8 mouse cellular contexts compared by ENCODE assay signal in genomic region chr14:59625806-59626364, GRCm38 (mm10). TPM values are rescaled to one million over a fixed set of nuclear protein-coding genes. Genes with fewer than 3 reads are reported as not detected.
DNase-seq lines count a peak whose midpoint lies in the region; ATAC-seq and TF ChIP-seq lines count a peak whose summit lies in the region.

No protein-coding gene starts in this region.

- ATAC-seq in heart, embryonic 16.5 days (replicated peaks; ENCODE audit: extremely low read depth, insufficient read depth, low FRiP score): peak; percentile 52
- ATAC-seq in limb, embryonic 13.5 days (ENCODE audit: low FRiP score, low read depth): no peak
- ATAC-seq in neural tube, embryonic 11.5 days (ENCODE audit: insufficient read depth, low FRiP score, low TSS enrichment): peak; percentile 72

- no peak for TF ChIP-seq CTCF in cerebellum, adult 2 months (IDR thresholded peaks at IDR 0.05; ENCODE audit: borderline replicate concordance, insufficient read depth, low read depth, low read length)
- TF ChIP-seq CTCF in thymus, adult 2 months (IDR thresholded peaks at IDR 0.05; ENCODE audit: borderline replicate concordance, control insufficient read depth, extremely low read depth, insufficient read depth, low read length, poor library complexity): no peak

- H3K9me3 ChIP-seq in heart, embryonic 16.5 days (replicated peaks; ENCODE audit: control insufficient read depth, low read length): no peaks in the 10 kb centered on the region
- no peaks in the 10 kb centered on the region for H3K9me3 ChIP-seq in limb, embryonic 13.5 days
- no peaks in the 10 kb centered on the region for H3K9me3 ChIP-seq in neural tube, embryonic 11.5 days (ENCODE audit: control insufficient read depth, low read length)

- no peaks in the 10 kb centered on the region for H3K4me1 ChIP-seq in cerebellum, adult 2 months (ENCODE audit: control insufficient read depth, insufficient read depth, low read length)
- H3K4me1 ChIP-seq in thymus, adult 2 months (replicated peaks; ENCODE audit: control insufficient read depth, insufficient read depth, low read length): no peaks in the 10 kb centered on the region
- peaks cover 11% of the 10 kb centered on the region for H3K4me1 ChIP-seq in heart, embryonic 16.5 days (ENCODE audit: control insufficient read depth, insufficient read depth, low read length)
- H3K4me1 ChIP-seq in limb, embryonic 13.5 days: peaks cover 50% of the 10 kb centered on the region
- H3K4me1 ChIP-seq in neural tube, embryonic 11.5 days (ENCODE audit: control insufficient read depth, insufficient read depth, low read length): peaks cover 7% of the 10 kb centered on the region; the same call in 1 of the 2 replicates

- no peak for DNase-seq in cerebellum, adult 2 months
- DNase-seq in cerebellum, adult 9-11 months: no peak
- no peak for DNase-seq in thymus, adult 2 months
- no peak for DNase-seq in thymus, postnatal 0 days (ENCODE audit: low spot score)
- peak; percentile 81 for DNase-seq in neural tube, embryonic 11.5 days (ENCODE audit: low spot score)
- DNase-seq in thymus, postnatal 10 days (ENCODE audit: low spot score in 2 of 2): no peak

- TF ChIP-seq POLR2A in cerebellum, adult 2 months (IDR thresholded peaks at IDR 0.05; ENCODE audit: borderline replicate concordance, insufficient read depth, low read length): no peak
- TF ChIP-seq POLR2A in thymus, adult 2 months (IDR thresholded peaks at IDR 0.05; ENCODE audit: control insufficient read depth, extremely low read depth, insufficient read depth, low read length, poor library complexity): no peak

- H3K27me3 ChIP-seq in cerebellum, adult 2 months (ENCODE audit: control insufficient read depth, insufficient read depth, low read length): no peaks in the 10 kb centered on the region
- H3K27me3 ChIP-seq in thymus, adult 2 months (ENCODE audit: control insufficient read depth, insufficient read depth, low read length): no peaks in the 10 kb centered on the region; the same call in 1 of the 2 replicates
- peaks cover 17% of the 10 kb centered on the region for H3K27me3 ChIP-seq in heart, embryonic 16.5 days (ENCODE audit: control insufficient read depth, insufficient read depth, low read length)
- H3K27me3 ChIP-seq in limb, embryonic 13.5 days: peaks cover 24% of the 10 kb centered on the region; the same call in 1 of the 2 replicates
- peaks cover 8% of the 10 kb centered on the region; the same call in 1 of the 2 replicates for H3K27me3 ChIP-seq in neural tube, embryonic 11.5 days (ENCODE audit: control insufficient read depth, insufficient read depth, low read length)

- H3K4me3 ChIP-seq in cerebellum, adult 2 months (replicated peaks; ENCODE audit: insufficient read depth, low read depth, low read length): peak overlapping the region; percentile 37
- peak overlapping the region; percentile 34 for H3K4me3 ChIP-seq in thymus, adult 2 months (ENCODE audit: control insufficient read depth, insufficient read depth, low read length)
- H3K4me3 ChIP-seq in heart, embryonic 16.5 days (ENCODE audit: low read length): peak overlapping the region; percentile 66
- peak overlapping the region; percentile 78 for H3K4me3 ChIP-seq in limb, embryonic 13.5 days
- H3K4me3 ChIP-seq in neural tube, embryonic 11.5 days (ENCODE audit: low read depth, low read length): peak overlapping the region; percentile 66

- H3K9ac ChIP-seq in heart, embryonic 16.5 days (ENCODE audit: low read length): peak overlapping the region; percentile 69
- H3K9ac ChIP-seq in limb, embryonic 13.5 days: peak overlapping the region; percentile 94
- H3K9ac ChIP-seq in neural tube, embryonic 11.5 days (ENCODE audit: low read length): peak overlapping the region; percentile 64

- under 1% methylated on average over 51 of the region's 51 CpGs for WGBS in cerebellum, adult 2 months
- 2% methylated on average over 51 of the region's 51 CpGs for WGBS in thymus, adult 2 months
- under 1% methylated on average over 51 of the region's 51 CpGs for WGBS in heart, embryonic 16.5 days
- under 1% methylated on average over 51 of the region's 51 CpGs for WGBS in limb, embryonic 13.5 days
- under 1% methylated on average over 51 of the region's 51 CpGs for WGBS in neural tube, embryonic 11.5 days

- no peaks in the 10 kb centered on the region for H3K36me3 ChIP-seq in thymus, adult 2 months (ENCODE audit: control insufficient read depth, insufficient read depth, low read length)
- H3K36me3 ChIP-seq in heart, embryonic 16.5 days (ENCODE audit: control insufficient read depth, insufficient read depth): no peaks in the 10 kb centered on the region
- H3K36me3 ChIP-seq in limb, embryonic 13.5 days: peaks cover 16% of the 10 kb centered on the region
- H3K36me3 ChIP-seq in neural tube, embryonic 11.5 days (ENCODE audit: control insufficient read depth, insufficient read depth, low read length): no peaks in the 10 kb centered on the region

- no peak overlapping the region for H3K27ac ChIP-seq in cerebellum, adult 2 months (ENCODE audit: insufficient read depth, low read length)
- H3K27ac ChIP-seq in thymus, adult 2 months (ENCODE audit: control insufficient read depth, insufficient read depth, low read length): no peak overlapping the region
- peak overlapping the region; percentile 74 for H3K27ac ChIP-seq in heart, embryonic 16.5 days (ENCODE audit: low read length)
- H3K27ac ChIP-seq in limb, embryonic 13.5 days: peak overlapping the region; percentile 94
- peak overlapping the region; percentile 80; the same call in 1 of the 2 replicates for H3K27ac ChIP-seq in neural tube, embryonic 11.5 days (ENCODE audit: low read depth, low read length)

- H3K4me2 ChIP-seq in heart, embryonic 16.5 days (ENCODE audit: low read depth, low read length): peak overlapping the region; percentile 87
- H3K4me2 ChIP-seq in limb, embryonic 13.5 days (replicated peaks): peak overlapping the region; percentile 81
- H3K4me2 ChIP-seq in neural tube, embryonic 11.5 days (ENCODE audit: low read depth): peak overlapping the region; percentile 73

RNA-seq across cellular contexts. Expression of gene Shisa2, which starts 0.8 kb away (rescaled TPM):
- polyA plus RNA-seq in cerebellum, adult 2 months (2012; rRNA removed): 2.6 and 3.1 TPM in 2 replicates
- polyA plus RNA-seq in thymus, adult 2 months (2012; rRNA removed): 32.4 and 37.2 TPM in 2 replicates
- 23.7 and 24.9 TPM in 2 replicates for polyA plus RNA-seq in thymus, postnatal 0 days (2015; fragmentation: Nextera tagmentation; extraction: Ambion mirVana)
- 9.1 and 12.2 TPM in 2 replicates for polyA plus RNA-seq in heart, embryonic 16.5 days (2015; fragmentation: Nextera tagmentation; extraction: Ambion mirVana)
- 46.6 and 54.2 TPM in 2 replicates for polyA plus RNA-seq in limb, embryonic 13.5 days (2015; fragmentation: Nextera tagmentation; extraction: Ambion mirVana)
- polyA plus RNA-seq in neural tube, embryonic 11.5 days (2014; fragmentation: Nextera tagmentation; extraction: Ambion mirVana): 28.9 and 33.1 TPM in 2 replicates

RNA-seq across cellular contexts. Expression of gene Cdadc1, which starts 28.1 kb away (rescaled TPM):
- polyA plus RNA-seq in cerebellum, adult 2 months (2012; rRNA removed): 38.6 and 39.0 TPM in 2 replicates
- 6.2 and 6.4 TPM in 2 replicates for polyA plus RNA-seq in thymus, adult 2 months (2012; rRNA removed)
- 39.7 and 40.3 TPM in 2 replicates for polyA plus RNA-seq in thymus, postnatal 0 days (2015; fragmentation: Nextera tagmentation; extraction: Ambion mirVana)
- 34.5 and 36.0 TPM in 2 replicates for polyA plus RNA-seq in heart, embryonic 16.5 days (2015; fragmentation: Nextera tagmentation; extraction: Ambion mirVana)
- 35.0 and 35.1 TPM in 2 replicates for polyA plus RNA-seq in limb, embryonic 13.5 days (2015; fragmentation: Nextera tagmentation; extraction: Ambion mirVana)
- polyA plus RNA-seq in neural tube, embryonic 11.5 days (2014; fragmentation: Nextera tagmentation; extraction: Ambion mirVana): 28.7 and 35.4 TPM in 2 replicates

Comparison
In these comparisons a context has a peak if more than half of its experiments do, and no peak if none do; other contexts are left out.
1. H3K27ac ChIP-seq: peak in heart, embryonic 16.5 days (single experiment), limb, embryonic 13.5 days (single experiment) and neural tube, embryonic 11.5 days (single experiment); none in cerebellum, adult 2 months (single experiment) and thymus, adult 2 months (single experiment).
2. Peak in every context shown above with its lines, with median percentiles within 50 percentile points of each other: H3K4me3 ChIP-seq, H3K4me2 ChIP-seq and H3K9ac ChIP-seq.